Mouse (Mus musculus): Measurements from ENCODE around the gene Itpr2. TPM values are rescaled to one million over a fixed set of nuclear protein-coding genes. Genes with fewer than 3 reads are reported as not detected.
A peak's percentile ranks its signal among the peaks of the same experiment; 100 is the strongest.

Itpr2 gene
- polyA plus RNA-seq, 1 experiment, result 25.5 TPM

DNA sequence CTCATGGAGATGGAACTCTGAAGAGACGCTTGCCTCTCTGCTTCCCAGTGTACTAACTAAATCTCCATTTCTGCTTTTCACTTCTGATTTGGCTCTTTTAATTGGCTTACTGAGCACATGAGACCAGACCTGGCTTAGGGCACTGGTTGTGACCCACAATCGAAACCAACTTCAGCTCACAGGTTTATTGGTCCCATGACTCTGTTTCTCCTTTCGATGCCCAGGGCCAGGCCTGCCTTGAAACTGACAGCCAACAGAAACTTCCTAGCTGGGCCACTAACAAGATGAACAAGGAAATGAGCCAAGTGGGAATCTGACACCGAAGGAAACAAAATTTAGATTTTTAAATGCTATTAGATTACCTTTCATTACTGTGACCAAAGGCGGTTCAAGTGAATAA is 105.8 kb downstream of the Itpr2 start:
- WGBS, result 94% methylated on average over 5 of the region's 5 CpGs
- TF ChIP-seq POLR2A (IDR thresholded peaks at IDR 0.05; ENCODE audit: borderline replicate concordance, extremely low read depth, low read depth, low read length) (no peak), CTCF (IDR thresholded peaks at IDR 0.05; ENCODE audit: insufficient read depth, low read length) (no peak)
- Histone ChIP-seq H3K4me3 (replicated peaks; ENCODE audit: extremely low read depth, low read depth, low read length) (no peak overlapping the region), H3K4me1 (ENCODE audit: control insufficient read depth, insufficient read depth, low read length) (no peaks in the 10 kb centered on the region)
- no peak for DNase-seq

DNA sequence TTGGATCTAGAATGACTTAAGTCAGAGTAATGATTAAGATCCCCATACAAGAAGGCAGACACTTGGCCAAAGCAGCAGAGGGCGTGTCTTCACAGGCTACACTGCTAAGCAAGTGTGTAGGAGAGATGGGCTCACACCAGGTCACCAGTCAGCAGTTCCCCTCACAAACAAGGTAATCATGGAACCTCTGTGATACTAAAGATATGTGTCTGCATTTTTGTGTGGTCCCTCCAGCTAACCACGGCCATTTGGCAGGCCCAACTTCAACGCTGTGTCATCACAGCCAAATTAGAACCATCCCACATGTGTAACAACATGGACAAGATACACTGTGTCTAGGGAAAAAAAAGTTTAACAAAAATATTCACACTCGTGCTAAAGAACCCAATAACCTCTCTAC is 106.4 kb downstream of the Itpr2 start:
- Histone ChIP-seq H3K4me3 (replicated peaks; ENCODE audit: extremely low read depth, low read depth, low read length) (no peak overlapping the region), H3K4me1 (ENCODE audit: control insufficient read depth, insufficient read depth, low read length) (no peaks in the 10 kb centered on the region)
- no peak for DNase-seq
- no peak for TF ChIP-seq CTCF (IDR thresholded peaks at IDR 0.05; ENCODE audit: insufficient read depth, low read length)
- no peak for TF ChIP-seq POLR2A (IDR thresholded peaks at IDR 0.05; ENCODE audit: borderline replicate concordance, extremely low read depth, low read depth, low read length)
- 91% methylated on average over 4 of the region's 4 CpGs for WGBS

DNA sequence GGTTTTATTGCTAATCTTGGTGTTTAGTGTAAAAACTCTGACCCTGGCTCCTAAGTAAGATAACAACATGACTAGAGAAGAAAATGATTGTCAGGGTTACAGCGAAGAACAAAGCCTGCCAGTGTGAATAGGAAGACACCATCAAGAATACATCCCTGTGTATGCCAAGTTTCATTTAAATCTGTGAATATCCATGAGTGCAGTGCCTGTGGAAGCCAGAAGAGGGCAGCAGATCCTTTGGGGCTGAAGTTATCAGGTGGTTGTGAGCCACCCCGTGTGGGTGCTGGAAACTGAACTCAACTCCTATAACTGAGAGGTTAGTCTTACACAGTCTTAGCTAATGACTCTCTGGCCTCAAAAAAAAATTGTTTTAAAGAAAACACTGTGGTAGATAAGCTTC is 109.8 kb downstream of the Itpr2 start:
- TF ChIP-seq CTCF (IDR thresholded peaks at IDR 0.05; ENCODE audit: insufficient read depth, low read length) (peak; percentile 21; the same call in 1 of the 2 replicates), POLR2A (IDR thresholded peaks at IDR 0.05; ENCODE audit: borderline replicate concordance, extremely low read depth, low read depth, low read length) (no peak)
- Histone ChIP-seq H3K4me1 (ENCODE audit: control insufficient read depth, insufficient read depth, low read length) (no peaks in the 10 kb centered on the region), H3K4me3 (replicated peaks; ENCODE audit: extremely low read depth, low read depth, low read length) (no peak overlapping the region)
- DNase-seq, result no peak
- WGBS, result 78% methylated on average over 2 of the region's 2 CpGs

DNA sequence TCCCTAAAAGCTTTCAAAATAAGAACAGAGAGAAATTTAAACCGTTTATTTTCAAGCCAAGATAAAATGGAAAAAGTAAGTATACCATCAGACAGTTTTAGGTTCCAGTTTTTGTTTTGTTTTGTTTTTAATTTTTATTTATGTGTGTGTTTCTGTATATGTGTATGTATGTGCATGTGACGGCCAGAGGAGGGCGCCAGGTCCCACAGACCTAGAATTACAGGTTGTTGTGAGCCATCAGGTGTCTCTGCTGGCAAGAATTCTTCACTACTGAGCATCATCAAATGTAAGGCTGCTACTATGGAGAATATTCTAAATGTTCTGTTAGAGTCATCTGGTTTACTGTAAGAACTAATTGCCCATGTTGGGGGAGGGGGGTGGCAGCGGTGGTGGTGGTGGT is 111.9 kb downstream of the Itpr2 start:
- Histone ChIP-seq H3K4me1 (ENCODE audit: control insufficient read depth, insufficient read depth, low read length) (no peaks in the 10 kb centered on the region), H3K4me3 (replicated peaks; ENCODE audit: extremely low read depth, low read depth, low read length) (no peak overlapping the region)
- 91% methylated on average over 4 of the region's 4 CpGs for WGBS
- DNase-seq, result no peak
- TF ChIP-seq CTCF (IDR thresholded peaks at IDR 0.05; ENCODE audit: insufficient read depth, low read length) (no peak), POLR2A (IDR thresholded peaks at IDR 0.05; ENCODE audit: borderline replicate concordance, extremely low read depth, low read depth, low read length) (no peak)

DNA sequence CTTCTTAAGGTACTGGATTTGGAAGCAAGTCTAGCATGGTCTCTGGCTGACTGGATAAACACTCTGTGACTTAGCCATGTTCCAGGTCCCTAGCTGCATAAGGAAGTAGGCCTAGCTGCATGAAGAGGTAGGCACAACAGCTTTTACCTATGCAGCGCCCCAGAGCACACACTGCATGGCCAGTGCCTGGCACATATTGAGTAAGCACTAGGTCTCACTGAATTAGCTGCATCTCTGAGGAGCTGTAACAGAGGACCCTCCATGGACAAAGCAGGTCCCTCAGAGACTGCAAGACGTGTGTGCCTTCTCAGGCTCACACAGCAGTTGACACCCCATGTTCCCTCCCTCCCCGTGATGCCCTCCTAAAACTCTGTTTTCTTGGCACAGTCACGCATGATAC is 114.0 kb downstream of the Itpr2 start:
- Histone ChIP-seq H3K4me1 (ENCODE audit: control insufficient read depth, insufficient read depth, low read length) (no peaks in the 10 kb centered on the region), H3K4me3 (replicated peaks; ENCODE audit: extremely low read depth, low read depth, low read length) (no peak overlapping the region)
- WGBS, result 81% methylated on average over 4 of the region's 4 CpGs
- TF ChIP-seq POLR2A (IDR thresholded peaks at IDR 0.05; ENCODE audit: borderline replicate concordance, extremely low read depth, low read depth, low read length), result no peak
- no peak for TF ChIP-seq CTCF (IDR thresholded peaks at IDR 0.05; ENCODE audit: insufficient read depth, low read length)
- DNase-seq, result no peak

DNA sequence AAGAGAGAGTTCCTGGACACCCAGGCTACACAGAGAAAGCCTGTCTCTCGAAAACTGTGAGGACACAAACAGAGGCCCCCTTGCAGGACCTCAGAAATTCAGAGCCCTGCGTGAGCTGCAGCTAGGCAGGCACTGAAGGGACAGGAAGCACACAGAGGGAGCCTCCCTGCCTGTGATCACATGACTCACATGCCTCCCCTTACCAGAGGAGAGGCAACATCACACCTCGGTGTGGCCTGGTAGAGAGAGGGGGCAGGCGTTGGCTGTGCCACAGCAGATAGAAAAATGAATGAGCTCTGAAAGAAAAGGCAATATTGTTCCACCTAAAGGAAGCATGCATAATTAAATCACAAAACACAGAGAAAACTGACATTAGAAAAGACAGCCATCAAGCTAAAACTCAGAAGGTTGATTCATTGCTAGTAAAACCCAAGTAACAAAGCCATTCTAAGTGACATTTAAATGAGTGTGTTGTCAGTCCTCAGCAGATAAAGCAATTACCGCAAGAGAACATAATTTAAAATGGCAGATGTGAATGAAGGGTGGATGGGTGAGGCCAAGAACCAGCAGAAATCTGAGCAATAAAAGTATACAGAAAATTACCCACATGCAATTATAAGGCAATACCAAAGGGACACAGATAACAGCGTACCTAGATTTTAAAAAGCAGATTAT is 114.8 kb downstream of the Itpr2 start:
- no peak overlapping the region for H3K4me3 ChIP-seq (replicated peaks; ENCODE audit: extremely low read depth, low read depth, low read length)

DNA sequence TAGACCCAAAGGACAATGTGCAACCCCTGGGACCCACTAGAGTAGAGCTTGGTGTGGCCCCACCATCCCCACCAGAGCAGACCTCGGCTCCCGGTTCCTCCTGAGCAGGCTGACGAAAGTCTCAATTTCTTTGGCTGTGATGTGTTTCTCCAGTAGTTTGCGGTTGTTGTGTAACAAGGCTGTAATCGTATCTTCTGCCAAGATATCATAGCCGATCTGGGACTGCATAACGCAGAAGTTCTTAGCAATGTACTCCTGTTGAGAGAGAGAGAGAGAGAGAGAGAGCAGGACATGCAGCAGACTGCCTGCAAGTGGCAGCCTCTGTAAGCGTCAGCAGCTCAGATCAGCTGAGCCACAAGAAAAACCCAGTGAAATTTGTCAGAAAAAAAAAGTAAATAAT is 122.8 kb downstream of the Itpr2 start:
- H3K4me3 ChIP-seq (replicated peaks; ENCODE audit: extremely low read depth, low read depth, low read length), result no peak overlapping the region
- 78% methylated on average over 8 of the region's 8 CpGs for WGBS
- DNase-seq, result no peak
- no peaks in the 10 kb centered on the region for H3K4me1 ChIP-seq (ENCODE audit: control insufficient read depth, insufficient read depth, low read length)
- TF ChIP-seq POLR2A (IDR thresholded peaks at IDR 0.05; ENCODE audit: borderline replicate concordance, extremely low read depth, low read depth, low read length) (no peak), CTCF (IDR thresholded peaks at IDR 0.05; ENCODE audit: insufficient read depth, low read length) (no peak)

More for the DNA sequence above, 114.8 kb downstream of the Itpr2 start:
- 49% methylated on average over 6 of the region's 6 CpGs for WGBS
- H3K4me1 ChIP-seq (ENCODE audit: control insufficient read depth, insufficient read depth, low read length), result no peaks in the 10 kb centered on the region
- TF ChIP-seq POLR2A (IDR thresholded peaks at IDR 0.05; ENCODE audit: borderline replicate concordance, extremely low read depth, low read depth, low read length) (no peak), CTCF (IDR thresholded peaks at IDR 0.05; ENCODE audit: insufficient read depth, low read length) (no peak)
- no peak for DNase-seq

DNA sequence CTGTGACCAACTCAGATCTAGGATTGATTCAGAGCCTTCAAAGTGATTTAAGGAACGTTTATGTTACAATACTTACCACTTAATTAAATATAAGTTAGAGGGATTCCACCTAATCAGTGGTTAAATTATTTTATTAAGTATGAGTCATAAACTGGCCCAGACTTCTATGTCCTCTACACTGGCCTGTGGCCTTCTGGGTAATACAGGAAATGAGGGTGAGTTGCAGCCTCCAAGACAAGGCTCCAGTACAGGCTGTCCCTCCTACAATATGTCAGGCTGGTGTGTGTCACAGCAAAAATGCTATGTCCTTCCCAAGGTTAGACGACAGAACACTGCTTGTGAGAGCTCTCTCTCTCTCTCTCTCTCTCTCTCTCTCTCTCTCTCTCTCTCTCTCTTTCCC is 130.5 kb downstream of the Itpr2 start:
- H3K4me3 ChIP-seq (replicated peaks; ENCODE audit: extremely low read depth, low read depth, low read length), result no peak overlapping the region
- WGBS, result 36% methylated on average over 2 of the region's 2 CpGs
- DNase-seq, result no peak
- TF ChIP-seq CTCF (IDR thresholded peaks at IDR 0.05; ENCODE audit: insufficient read depth, low read length), result no peak
- TF ChIP-seq POLR2A (IDR thresholded peaks at IDR 0.05; ENCODE audit: borderline replicate concordance, extremely low read depth, low read depth, low read length), result no peak
- H3K4me1 ChIP-seq (ENCODE audit: control insufficient read depth, insufficient read depth, low read length), result no peaks in the 10 kb centered on the region

DNA sequence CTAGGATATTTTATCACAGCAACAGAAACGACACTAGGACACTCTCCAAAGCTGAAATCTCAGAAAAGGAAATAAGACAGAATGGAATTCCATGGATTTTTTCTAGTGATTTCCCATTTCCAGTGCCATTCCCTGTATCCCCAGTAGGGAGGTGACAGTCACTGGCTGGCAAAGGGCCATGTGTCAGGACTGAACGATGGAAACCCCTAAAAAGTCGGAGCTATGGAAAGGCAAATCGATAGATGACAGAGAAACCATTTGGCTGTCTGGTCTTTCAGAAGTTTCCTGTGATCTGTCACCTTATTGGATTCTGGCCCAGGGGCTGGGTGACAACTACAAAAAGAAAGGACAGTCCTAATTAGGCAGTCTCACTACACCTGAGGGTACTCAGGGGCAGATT is 135.8 kb downstream of the Itpr2 start:
- TF ChIP-seq POLR2A (IDR thresholded peaks at IDR 0.05; ENCODE audit: borderline replicate concordance, extremely low read depth, low read depth, low read length), result no peak
- TF ChIP-seq CTCF (IDR thresholded peaks at IDR 0.05; ENCODE audit: insufficient read depth, low read length), result no peak
- no peaks in the 10 kb centered on the region for H3K4me1 ChIP-seq (ENCODE audit: control insufficient read depth, insufficient read depth, low read length)
- 78% methylated on average over 4 of the region's 4 CpGs for WGBS
- no peak for DNase-seq
- H3K4me3 ChIP-seq (replicated peaks; ENCODE audit: extremely low read depth, low read depth, low read length), result no peak overlapping the region

DNA sequence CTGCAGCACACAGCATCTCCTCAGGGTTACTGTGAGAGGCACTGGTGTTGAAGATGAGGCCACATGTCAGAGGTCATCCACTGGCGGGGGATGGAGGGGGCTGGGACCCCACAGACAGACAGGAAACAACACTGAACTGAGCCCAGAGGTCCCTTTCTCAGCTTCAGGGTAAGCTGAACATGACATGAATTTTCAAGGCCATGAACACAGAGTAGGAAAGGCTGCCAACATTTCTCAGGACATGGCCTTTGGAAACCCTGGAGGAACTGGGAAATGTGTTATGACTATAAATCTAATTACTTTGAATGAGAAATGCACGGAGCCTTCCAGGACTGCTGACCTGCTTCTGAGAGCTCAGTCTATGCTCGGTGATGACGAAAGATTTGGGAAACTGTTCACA is 144.1 kb downstream of the Itpr2 start:
- H3K4me1 ChIP-seq (ENCODE audit: control insufficient read depth, insufficient read depth, low read length), result no peaks in the 10 kb centered on the region
- WGBS, result 60% methylated on average over 4 of the region's 4 CpGs
- no peak overlapping the region for H3K4me3 ChIP-seq (replicated peaks; ENCODE audit: extremely low read depth, low read depth, low read length)
- TF ChIP-seq POLR2A (IDR thresholded peaks at IDR 0.05; ENCODE audit: borderline replicate concordance, extremely low read depth, low read depth, low read length) (no peak), CTCF (IDR thresholded peaks at IDR 0.05; ENCODE audit: insufficient read depth, low read length) (no peak)
- no peak for DNase-seq
